23 mouse cellular contexts compared by ENCODE assay signal in the genomic region with DNA sequence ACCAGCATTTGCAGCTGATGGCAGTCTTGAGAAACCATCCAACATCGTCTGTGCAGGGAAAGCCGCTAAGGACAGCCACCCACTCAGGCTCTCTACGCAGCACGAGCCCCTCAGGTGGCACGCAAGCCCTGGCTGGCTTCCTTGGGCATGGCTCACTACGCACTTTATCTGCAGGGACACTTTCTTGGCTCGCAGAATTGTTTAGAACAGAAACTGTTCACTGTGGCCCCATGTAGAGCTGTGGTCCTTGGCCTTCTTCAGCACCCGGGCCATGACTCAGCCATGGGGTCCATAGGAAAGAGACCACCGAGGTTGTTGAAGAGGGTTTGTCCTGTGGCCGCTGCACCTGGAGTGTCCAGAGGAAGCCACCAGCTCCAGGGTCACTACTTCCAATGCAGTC. TPM values are rescaled to one million over a fixed set of nuclear protein-coding genes. Genes with fewer than 3 reads are reported as not detected.
A peak's percentile ranks its signal among the peaks of the same experiment; 100 is the strongest.
DNase-seq lines count a peak whose midpoint lies in the region; ATAC-seq lines count a peak whose summit lies in the region.
"Had no signal": no experiment of that assay in that cellular context is flagged by ENCODE, and none has a peak within 500 bp of the region (broad histone marks: within the 10 kb centered on the region; RNA-seq: fewer than 3 reads in every experiment).

No protein-coding gene starts in this region.

- 87% methylated on average over 10 of the region's 10 CpGs for WGBS in neural tube, embryonic 13.5 days

- peak overlapping the region; percentile 71; the same call in 1 of the 2 replicates for H3K27ac ChIP-seq in neural tube, embryonic 13.5 days (replicated peaks)
- H3K27ac ChIP-seq: embryonic facial prominence, embryonic 10.5 days; embryonic facial prominence, embryonic 13.5 days; forebrain, embryonic 13.5 days; hindbrain, embryonic 12.5 days had no signal

- ATAC-seq in neural tube, embryonic 13.5 days (ENCODE audit: low read depth) = no peak
- ATAC-seq: forebrain, embryonic 13.5 days; forebrain, embryonic 16.5 days; intestine, postnatal 0 days had no signal

- H3K4me1 ChIP-seq in neural tube, embryonic 13.5 days (replicated peaks) = peaks cover 36% of the 10 kb centered on the region

- no peaks in the 10 kb centered on the region; the same call in 1 of the 2 replicates for H3K27me3 ChIP-seq in neural tube, embryonic 13.5 days
- H3K27me3 ChIP-seq: embryonic facial prominence, embryonic 13.5 days; forebrain, embryonic 13.5 days; hindbrain, embryonic 12.5 days; hindbrain, embryonic 15.5 days had no signal

- no peaks in the 10 kb centered on the region for H3K36me3 ChIP-seq in neural tube, embryonic 13.5 days
- H3K36me3 ChIP-seq: embryonic facial prominence, embryonic 10.5 days; embryonic facial prominence, embryonic 13.5 days; hindbrain, embryonic 12.5 days; hindbrain, embryonic 15.5 days had no signal

- H3K4me2 ChIP-seq in neural tube, embryonic 13.5 days = no peak overlapping the region
- H3K4me2 ChIP-seq: embryonic facial prominence, embryonic 13.5 days; forebrain, embryonic 13.5 days; heart, embryonic 11.5 days; hindbrain, embryonic 12.5 days; hindbrain, embryonic 15.5 days had no signal

- no peak overlapping the region for H3K4me3 ChIP-seq in neural tube, embryonic 13.5 days
- H3K4me3 ChIP-seq: embryonic facial prominence, embryonic 10.5 days; embryonic facial prominence, embryonic 13.5 days; erythroblast, embryonic 14.5 days; forebrain, embryonic 13.5 days; hindbrain, embryonic 12.5 days; hindbrain, embryonic 15.5 days had no signal

- DNase-seq in adrenal gland, adult (ENCODE audit: inconsistent age in 2 of 2, low spot score in 1 of 2) = peak; percentile 60 to 80
- no peak for DNase-seq in adrenal gland, postnatal 25 days
- DNase-seq in adrenal gland, postnatal 14 days = peak; percentile 52
- DNase-seq in adrenal gland, adult 8-10 months = no peak
- DNase-seq in neural tube, embryonic 10.5 days (ENCODE audit: extremely low spot score, low spot score) = no peak
- no peak for DNase-seq in gastrocnemius, adult 8-10 months (ENCODE audit: low spot score in 2 of 2)
- DNase-seq: cerebellum, adult 18-20 months; cerebellum, adult 9-11 months; cerebellum, postnatal 36 days; embryo, embryonic 11 days; gastrocnemius, postnatal 14 days; heart, adult 11 months had no signal

- H3K9me3 ChIP-seq in neural tube, embryonic 13.5 days = no peaks in the 10 kb centered on the region
- H3K9me3 ChIP-seq: embryonic facial prominence, embryonic 10.5 days; embryonic facial prominence, embryonic 13.5 days; forebrain, embryonic 13.5 days; hindbrain, embryonic 12.5 days; hindbrain, embryonic 15.5 days had no signal

- no peak overlapping the region for H3K9ac ChIP-seq in neural tube, embryonic 13.5 days
- H3K9ac ChIP-seq: embryonic facial prominence, embryonic 13.5 days; forebrain, embryonic 13.5 days; hindbrain, embryonic 12.5 days; hindbrain, embryonic 15.5 days had no signal

RNA-seq across cellular contexts. Expression of gene Rgs9, which starts 30.0 kb away (rescaled TPM):
- total RNA-seq in adrenal gland, postnatal 25 days (2021) = 3.7 and 4.9 TPM in 2 replicates
- total RNA-seq in adrenal gland, postnatal 14 days (2021) = 4.5 and 7.4 TPM in 2 replicates
- total RNA-seq in adrenal gland, adult 8-10 months (2022) = 1 to 10 TPM; 4.9 to 9.8 (median 7.4) TPM
- 4.4 and 4.7 TPM in 2 replicates for polyA plus RNA-seq in neural tube, embryonic 13.5 days (2015; fragmentation: Nextera tagmentation; extraction: Ambion mirVana)
- not detected for total RNA-seq in gastrocnemius, adult 8-10 months (2022)
- total RNA-seq: gastrocnemius, adult 18-20 months had no signal
- polyA plus RNA-seq: erythroblast, embryonic 14.5 days had no signal

RNA-seq across cellular contexts. Expression of gene Gna13, which starts 34.7 kb away (rescaled TPM):
- 52.6 and 68.3 TPM in 2 replicates for total RNA-seq in adrenal gland, postnatal 25 days (2021)
- 61.7 and 65.3 TPM in 2 replicates for total RNA-seq in adrenal gland, postnatal 14 days (2021)
- total RNA-seq in adrenal gland, adult 8-10 months (2022) = 10 to 100 TPM; 65.1 to 70.3 (median 68.0) TPM
- polyA plus RNA-seq in neural tube, embryonic 13.5 days (2015; fragmentation: Nextera tagmentation; extraction: Ambion mirVana) = 16.6 and 16.8 TPM in 2 replicates
- 10 to 100 TPM; 23.3 to 30.3 (median 28.4) TPM for total RNA-seq in gastrocnemius, adult 8-10 months (2022)

Comparison
In these comparisons a context has a peak if more than half of its experiments do, and no peak if none do; other contexts are left out.
1. DNase-seq: peak in adrenal gland, adult (2 of 2) and adrenal gland, postnatal 14 days (single experiment); none in adrenal gland, postnatal 25 days (single experiment), adrenal gland, adult 8-10 months (single experiment), neural tube, embryonic 10.5 days (single experiment) and gastrocnemius, adult 8-10 months (0 of 2).